Mouse (Mus musculus) forebrain, embryonic 12.5 days (tissue): ENCODE data around the gene Tbx20. TPM values are rescaled to one million over a fixed set of nuclear protein-coding genes. Genes with fewer than 3 reads are reported as not detected.

ENCODE experiments used
- ATAC-seq: fragments of 200-750 bp; cut with Nextera tagmentation; 2 replicates; pipeline ENCODE4 v1.8.0; 2017; ENCODE audit warnings: moderate TSS enrichment; ENCODE audit not compliant: low FRiP score
- H3K27ac ChIP-seq: fragments of 300-500 bp; sonication (generic); 2 replicates; pipeline ENCODE4 v1.5.1; 2016; ENCODE audit warnings: mild to moderate bottlenecking
- H3K27me3 ChIP-seq: fragments of 300-500 bp; sonication (generic); 2 replicates; pipeline ENCODE4 v1.6.1; 2016; ENCODE audit warnings: mild to moderate bottlenecking
- H3K36me3 ChIP-seq: fragments of 300-500 bp; sonication (generic); replicated peaks from 2 replicates; pipeline ENCODE4 v1.6.1; 2016; ENCODE audit warnings: mild to moderate bottlenecking
- H3K4me1 ChIP-seq: fragments of 300-500 bp; sonication (generic); 2 replicates; pipeline ENCODE4 v1.6.1; 2016
- H3K4me2 ChIP-seq: fragments of 300-500 bp; sonication (generic); 2 replicates; pipeline ENCODE4 v1.6.1; 2016; ENCODE audit warnings: mild to moderate bottlenecking, moderate library complexity
- H3K4me3 ChIP-seq: fragments of 300-500 bp; sonication (generic); replicated peaks from 2 replicates; pipeline ENCODE4 v1.5.1; 2016; ENCODE audit warnings: mild to moderate bottlenecking
- H3K9ac ChIP-seq: fragments of 300-500 bp; sonication (generic); 2 replicates; pipeline ENCODE4 v1.6.1; 2016; ENCODE audit warnings: mild to moderate bottlenecking
- H3K9me3 ChIP-seq: fragments of 300-500 bp; sonication (generic); 2 replicates; pipeline ENCODE4 v1.6.1; 2016
- WGBS: fragments of 180-500 bp; shearing (Covaris S2); methylation state at CpG from one replicate; pipeline ENCODE4 v1.1.7; 2016; 5-methylcytosine and 5-hydroxymethylcytosine counted together
- polyA plus RNA-seq: library from polyadenylated mRNA; unstranded; fragments of >200 nt; fragmentation: Nextera tagmentation; extraction: Ambion mirVana; gene quantifications from 2 replicates; pipeline ENCODE4 v1.2.1, GENCODE M21; 2016

Gene Tbx20
- polyA plus RNA-seq, 1 experiment from 2014 or later: 0.06 TPM

GRCm38 (mm10) chr9:24760461-24760860 is 13.6 kb downstream of the Tbx20 start:
- Histone ChIP-seq H3K4me1 (no peaks in the 10 kb centered on the region), H3K36me3 (no peaks in the 10 kb centered on the region), H3K27ac (no peak overlapping the region), H3K4me2 (no peak overlapping the region), H3K9ac (no peak overlapping the region), H3K27me3 (peaks cover 11% of the 10 kb centered on the region), H3K9me3 (no peaks in the 10 kb centered on the region), H3K4me3 (no peak overlapping the region)
- ATAC-seq: no peak
- 32% methylated on average over 4 of the region's 4 CpGs for WGBS

DNA sequence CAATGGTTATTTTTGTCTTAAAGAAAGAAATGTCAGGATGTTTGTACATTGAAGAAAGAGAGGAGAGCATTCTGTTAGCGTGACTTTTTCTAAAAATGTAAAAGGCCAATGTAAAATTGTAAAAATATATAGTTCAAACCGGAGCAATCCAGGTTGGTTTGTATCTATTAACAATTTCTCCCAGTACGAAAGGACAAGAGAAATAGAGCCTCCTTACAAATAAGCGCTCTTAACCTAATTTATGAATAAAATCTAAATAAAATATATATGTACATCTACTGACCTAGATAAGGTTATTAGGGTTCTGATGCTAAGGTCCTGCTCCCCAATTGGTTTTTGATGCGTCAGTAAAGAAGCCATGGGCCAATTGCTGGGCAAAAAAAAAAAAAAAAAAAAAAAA is 29.1 kb downstream of the Tbx20 start:
- no peak for ATAC-seq
- Histone ChIP-seq H3K4me1 (no peaks in the 10 kb centered on the region), H3K27me3 (no peaks in the 10 kb centered on the region), H3K9ac (no peak overlapping the region), H3K4me3 (no peak overlapping the region), H3K9me3 (no peaks in the 10 kb centered on the region), H3K27ac (no peak overlapping the region), H3K4me2 (no peak overlapping the region), H3K36me3 (no peaks in the 10 kb centered on the region)
- WGBS: 86% methylated on average over 5 of the region's 5 CpGs

- H3K4me2 ChIP-seq: no peak overlapping the region
- no peak overlapping the region for H3K27ac ChIP-seq
- H3K4me1 ChIP-seq: peaks cover 3% of the 10 kb centered on the region; the same call in 1 of the 2 replicates
- H3K36me3 ChIP-seq: no peaks in the 10 kb centered on the region
- no peaks in the 10 kb centered on the region for H3K27me3 ChIP-seq
- no peak overlapping the region for H3K4me3 ChIP-seq
- no peak for ATAC-seq
- no peaks in the 10 kb centered on the region; the same call in 1 of the 2 replicates for H3K9me3 ChIP-seq
- no peak overlapping the region for H3K9ac ChIP-seq
Observed at GRCm38 (mm10) chr9:24701246-24701645, 72.9 kb downstream of the Tbx20 start.

DNA sequence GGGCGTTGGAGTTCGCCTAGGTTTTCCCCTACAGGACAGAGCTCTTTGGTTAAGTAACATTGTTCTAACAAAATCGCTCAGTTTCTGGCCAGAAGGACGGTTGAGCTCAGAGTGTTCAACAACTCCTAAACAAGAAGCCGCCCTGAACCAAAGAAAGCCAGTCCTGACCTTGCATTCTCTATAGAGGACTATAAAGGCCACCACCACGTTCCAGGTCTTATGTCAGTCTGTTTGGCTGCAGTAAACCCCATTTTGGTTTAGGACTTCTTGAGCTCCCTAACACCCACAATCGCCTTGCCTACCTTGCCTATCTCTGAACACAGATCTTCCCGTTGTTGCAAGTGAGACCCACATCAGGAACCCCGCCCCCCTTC is 77.7 kb downstream of the Tbx20 start:
- no peaks in the 10 kb centered on the region; the same call in 1 of the 2 replicates for H3K9me3 ChIP-seq
- no peaks in the 10 kb centered on the region for H3K36me3 ChIP-seq
- H3K4me2 ChIP-seq: peak overlapping the region; percentile 96
- ATAC-seq: peak; percentile 5; the same call in 1 of the 2 replicates
- H3K27me3 ChIP-seq: no peaks in the 10 kb centered on the region
- H3K4me1 ChIP-seq: peaks cover 10% of the 10 kb centered on the region; the same call in 1 of the 2 replicates
- no peak overlapping the region for H3K27ac ChIP-seq
- peak overlapping the region; percentile 44; the same call in 1 of the 2 replicates for H3K9ac ChIP-seq
- 14% methylated on average over 9 of the region's 9 CpGs for WGBS
- H3K4me3 ChIP-seq: peak overlapping the region; percentile 50

DNA sequence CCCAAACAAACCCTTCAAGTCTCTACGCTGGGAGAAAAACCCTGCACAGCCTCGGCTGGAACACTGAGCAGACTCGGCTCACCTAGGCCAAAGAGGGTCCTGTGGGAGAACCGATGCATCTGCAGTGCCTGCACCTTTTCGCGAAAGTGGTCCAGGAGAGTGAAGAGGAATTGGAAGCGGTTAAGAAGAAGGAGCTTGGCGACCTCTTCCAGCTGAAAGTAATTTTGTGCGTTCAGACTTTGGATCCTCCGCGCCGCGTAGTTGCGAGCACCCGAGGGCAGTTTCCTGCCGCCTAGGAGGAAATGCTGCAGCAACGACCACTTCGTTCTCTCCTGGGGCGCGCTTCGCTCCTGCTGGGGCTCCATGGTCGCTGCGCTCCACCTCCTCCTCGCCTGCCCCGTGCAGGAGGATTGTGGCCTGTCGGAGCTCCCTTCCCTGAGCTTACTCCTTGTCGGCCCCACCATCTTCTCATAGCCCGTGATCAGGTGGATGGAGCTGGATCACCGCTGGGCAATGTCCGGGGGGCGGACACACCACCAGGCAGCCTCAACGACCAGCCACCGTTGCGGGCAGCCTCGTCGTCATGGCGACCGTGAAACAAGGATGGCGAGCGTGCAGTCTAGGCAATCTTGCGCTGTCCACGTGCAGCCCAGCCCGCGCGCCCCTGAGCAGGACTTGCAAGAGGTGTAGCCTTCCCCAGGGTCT is 78.3 kb downstream of the Tbx20 start, which contains the start of gene Dpy19l2:
Dpy19l2 (minus strand) TSS at position 594 of the 705 bp plus-strand sequence.
- Histone ChIP-seq H3K27ac (no peak within 1 kb of the TSS), H3K4me1 (peaks cover 10% of the 10 kb centered on the region; the same call in 1 of the 2 replicates), H3K27me3 (no peaks in the 10 kb centered on the region), H3K9me3 (no peaks in the 10 kb centered on the region; the same call in 1 of the 2 replicates), H3K4me3 (peak within 1 kb of the TSS; percentile 50), H3K9ac (peak within 1 kb of the TSS; percentile 44), H3K36me3 (no peaks in the 10 kb centered on the region), H3K4me2 (peak within 1 kb of the TSS; percentile 96)
- ATAC-seq: peak; percentile 98
- 1% methylated on average over 45 of the region's 45 CpGs for WGBS

Other genes starting within 250 kb of the Tbx20 start
- gene Cypt4, start 149.1 kb downstream of the Tbx20 start, polyA plus RNA-seq: not detected in 2 replicates
- gene Dpy19l2, start 78.0 kb downstream of the Tbx20 start, polyA plus RNA-seq: 0.41 TPM in 1 of 2 replicates, not detected in the other